Mouse (Mus musculus): ENCODE results near the gene Homer3. TPM values are rescaled to one million over a fixed set of nuclear protein-coding genes. Genes with fewer than 3 reads are reported as not detected.

Gene Homer3
- polyA plus RNA-seq (2014; fragmentation: Nextera tagmentation; extraction: Ambion mirVana) = 31.5 and 42.8 TPM in 2 replicates

DNA sequence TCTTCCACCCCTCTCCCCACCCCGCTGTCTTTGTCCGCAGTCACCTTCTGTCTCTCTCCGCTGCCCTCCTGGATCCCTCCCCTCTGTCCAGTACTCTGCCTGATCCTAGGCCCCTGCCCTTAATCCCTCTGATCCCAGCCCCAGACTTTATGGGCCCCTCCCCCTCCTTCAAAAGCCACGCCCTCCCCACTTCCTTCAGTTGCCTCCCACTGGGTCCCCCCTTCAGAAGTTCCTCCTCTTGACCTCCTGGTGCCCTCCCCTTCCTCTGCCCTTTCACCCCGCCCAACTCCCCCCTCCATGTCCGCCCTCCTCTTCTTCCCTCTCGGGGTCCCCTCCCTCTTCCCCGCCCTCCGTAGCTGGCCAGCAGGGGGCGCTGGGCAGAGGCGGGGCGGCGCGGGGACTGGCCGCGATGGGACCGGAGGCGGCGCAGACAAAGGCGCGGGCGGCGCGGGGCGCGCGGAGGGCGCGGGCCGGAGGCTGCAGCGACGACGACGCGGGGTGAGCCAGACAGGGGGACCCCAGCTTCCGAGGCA lies at the start of gene Homer3:
Homer3 (plus strand) TSS at position 225 of the 533 bp plus-strand sequence.
- ATAC-seq = peak; percentile 92
- Histone ChIP-seq H3K9ac (ENCODE audit: low read length) (peak within 1 kb of the TSS; percentile 93), H3K9me3 (replicated peaks; ENCODE audit: control insufficient read depth, low read length) (no peaks in the 10 kb centered on the region), H3K36me3 (ENCODE audit: control insufficient read depth, insufficient read depth, low read length) (peaks cover 29% of the 10 kb centered on the region), H3K27me3 (replicated peaks; ENCODE audit: control insufficient read depth, insufficient read depth, low read length) (no peaks in the 10 kb centered on the region), H3K4me1 (ENCODE audit: control insufficient read depth, insufficient read depth, low read length) (no peaks in the 10 kb centered on the region), H3K27ac (ENCODE audit: low read depth, low read length) (peak within 1 kb of the TSS; percentile 66), H3K4me2 (ENCODE audit: low read length) (peak within 1 kb of the TSS; percentile 91), H3K4me3 (ENCODE audit: low read depth, low read length) (peak within 1 kb of the TSS; percentile 86)
- 1% methylated on average over 36 of the region's 36 CpGs for WGBS
- DNase-seq (ENCODE audit: low spot score) = peak; percentile 84

- Histone ChIP-seq H3K27me3 (replicated peaks; ENCODE audit: control insufficient read depth, insufficient read depth, low read length) (no peaks in the 10 kb centered on the region), H3K9ac (ENCODE audit: low read length) (peak overlapping the region; percentile 77), H3K9me3 (replicated peaks; ENCODE audit: control insufficient read depth, low read length) (no peaks in the 10 kb centered on the region), H3K4me2 (ENCODE audit: low read length) (peak overlapping the region; percentile 88), H3K36me3 (ENCODE audit: control insufficient read depth, insufficient read depth, low read length) (peaks cover 52% of the 10 kb centered on the region), H3K4me3 (ENCODE audit: low read depth, low read length) (peak overlapping the region; percentile 61), H3K4me1 (ENCODE audit: control insufficient read depth, insufficient read depth, low read length) (peaks cover 16% of the 10 kb centered on the region), H3K27ac (ENCODE audit: low read depth, low read length) (peak overlapping the region; percentile 86; the same call in 1 of the 2 replicates)
- DNase-seq (ENCODE audit: low spot score) (no peak), ATAC-seq (peak; percentile 13)
- WGBS = 6% methylated on average over 13 of the region's 13 CpGs
Observed at GRCm38 (mm10) chr8:70233606-70234005, 49.0 kb upstream of the Homer3 start.

- H3K9me3 ChIP-seq (replicated peaks; ENCODE audit: control insufficient read depth, low read length) = no peaks in the 10 kb centered on the region
- ATAC-seq = peak; percentile 98
- H3K36me3 ChIP-seq (ENCODE audit: control insufficient read depth, insufficient read depth, low read length) = peaks cover 52% of the 10 kb centered on the region
- peak within 1 kb of the TSS; percentile 88 for H3K4me2 ChIP-seq (ENCODE audit: low read length)
- DNase-seq (ENCODE audit: low spot score) = peak; percentile 98
- H3K27ac ChIP-seq (ENCODE audit: low read depth, low read length) = peak within 1 kb of the TSS; percentile 86
- no peaks in the 10 kb centered on the region for H3K27me3 ChIP-seq (replicated peaks; ENCODE audit: control insufficient read depth, insufficient read depth, low read length)
- H3K4me3 ChIP-seq (ENCODE audit: low read depth, low read length) = peak within 1 kb of the TSS; percentile 61
- peak within 1 kb of the TSS; percentile 77 for H3K9ac ChIP-seq (ENCODE audit: low read length)
- under 1% methylated on average over 66 of the region's 67 CpGs for WGBS
- peaks cover 16% of the 10 kb centered on the region for H3K4me1 ChIP-seq (ENCODE audit: control insufficient read depth, insufficient read depth, low read length)
Observed at GRCm38 (mm10) chr8:70234080-70234780, 48.4 kb upstream of the Homer3 start, which contains the start of the genes Sugp2 and Armc6. TSS of gene Sugp2 (plus strand) at chr8:70234226. TSS of gene Armc6 (minus strand) at chr8:70234466.

DNA sequence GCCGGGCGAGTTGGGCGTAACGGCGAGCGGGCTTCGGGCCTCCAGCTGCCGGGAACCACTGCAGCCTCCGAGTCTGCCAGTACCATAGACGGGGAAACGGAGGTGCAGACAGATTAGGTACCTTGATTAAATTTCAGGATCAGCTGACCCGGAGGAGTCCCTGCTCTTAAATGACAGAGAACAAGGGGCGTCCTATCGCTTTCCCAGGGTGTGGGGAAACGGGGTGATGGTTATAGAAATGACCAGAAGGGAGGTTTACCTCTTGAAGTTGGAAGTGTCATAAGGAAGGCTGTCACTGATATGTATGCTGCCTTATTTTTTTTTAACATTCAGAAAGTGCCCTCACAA lies 47.9 kb upstream of the Homer3 start:
- peak overlapping the region; percentile 61 for H3K4me3 ChIP-seq (ENCODE audit: low read depth, low read length)
- H3K9ac ChIP-seq (ENCODE audit: low read length) = peak overlapping the region; percentile 77
- peaks cover 48% of the 10 kb centered on the region for H3K36me3 ChIP-seq (ENCODE audit: control insufficient read depth, insufficient read depth, low read length)
- under 1% methylated on average over 15 of the region's 15 CpGs for WGBS
- no peak for DNase-seq (ENCODE audit: low spot score)
- no peaks in the 10 kb centered on the region for H3K27me3 ChIP-seq (replicated peaks; ENCODE audit: control insufficient read depth, insufficient read depth, low read length)
- peak overlapping the region; percentile 86 for H3K27ac ChIP-seq (ENCODE audit: low read depth, low read length)
- peaks cover 16% of the 10 kb centered on the region for H3K4me1 ChIP-seq (ENCODE audit: control insufficient read depth, insufficient read depth, low read length)
- H3K4me2 ChIP-seq (ENCODE audit: low read length) = peak overlapping the region; percentile 52
- no peak for ATAC-seq
- no peaks in the 10 kb centered on the region for H3K9me3 ChIP-seq (replicated peaks; ENCODE audit: control insufficient read depth, low read length)

DNA sequence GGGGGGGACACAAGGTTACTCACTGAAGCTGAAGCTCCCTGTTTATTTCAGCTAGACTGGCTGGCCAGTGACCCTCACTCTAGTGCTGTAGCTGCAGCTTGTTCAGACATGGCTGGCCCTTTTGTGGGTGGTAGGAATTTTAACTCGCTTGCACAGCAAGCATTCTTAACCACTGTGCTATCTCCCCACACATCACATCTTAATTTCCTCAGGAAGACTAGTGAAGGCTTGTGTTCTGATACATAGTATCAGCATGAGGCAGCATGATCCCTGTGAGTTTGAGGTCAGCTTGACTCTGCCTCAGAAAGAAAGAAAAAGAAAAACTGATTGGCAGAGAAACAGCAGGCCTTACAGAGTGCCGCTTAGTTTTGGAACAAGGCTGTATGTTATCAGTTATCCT lies 44.8 kb upstream of the Homer3 start:
- Histone ChIP-seq H3K36me3 (ENCODE audit: control insufficient read depth, insufficient read depth, low read length) (peaks cover 64% of the 10 kb centered on the region), H3K4me3 (ENCODE audit: low read depth, low read length) (no peak overlapping the region), H3K9me3 (replicated peaks; ENCODE audit: control insufficient read depth, low read length) (no peaks in the 10 kb centered on the region), H3K27ac (ENCODE audit: low read depth, low read length) (no peak overlapping the region), H3K9ac (ENCODE audit: low read length) (no peak overlapping the region), H3K27me3 (replicated peaks; ENCODE audit: control insufficient read depth, insufficient read depth, low read length) (no peaks in the 10 kb centered on the region), H3K4me1 (ENCODE audit: control insufficient read depth, insufficient read depth, low read length) (peaks cover 13% of the 10 kb centered on the region), H3K4me2 (ENCODE audit: low read length) (no peak overlapping the region)
- WGBS = 89% methylated on average over 2 of the region's 2 CpGs
- no peak for ATAC-seq
- no peak for DNase-seq (ENCODE audit: low spot score)

GRCm38 (mm10) chr8:70240642-70241041 lies 42.0 kb upstream of the Homer3 start:
- WGBS = 90% methylated on average over 5 of the region's 5 CpGs
- Histone ChIP-seq H3K4me2 (ENCODE audit: low read length) (no peak overlapping the region), H3K9me3 (replicated peaks; ENCODE audit: control insufficient read depth, low read length) (no peaks in the 10 kb centered on the region), H3K9ac (ENCODE audit: low read length) (no peak overlapping the region), H3K27me3 (replicated peaks; ENCODE audit: control insufficient read depth, insufficient read depth, low read length) (no peaks in the 10 kb centered on the region), H3K4me1 (ENCODE audit: control insufficient read depth, insufficient read depth, low read length) (peaks cover 2% of the 10 kb centered on the region; the same call in 1 of the 2 replicates), H3K27ac (ENCODE audit: low read depth, low read length) (no peak overlapping the region), H3K36me3 (ENCODE audit: control insufficient read depth, insufficient read depth, low read length) (peaks cover 89% of the 10 kb centered on the region), H3K4me3 (ENCODE audit: low read depth, low read length) (no peak overlapping the region)
- ATAC-seq = no peak
- no peak for DNase-seq (ENCODE audit: low spot score)

DNA sequence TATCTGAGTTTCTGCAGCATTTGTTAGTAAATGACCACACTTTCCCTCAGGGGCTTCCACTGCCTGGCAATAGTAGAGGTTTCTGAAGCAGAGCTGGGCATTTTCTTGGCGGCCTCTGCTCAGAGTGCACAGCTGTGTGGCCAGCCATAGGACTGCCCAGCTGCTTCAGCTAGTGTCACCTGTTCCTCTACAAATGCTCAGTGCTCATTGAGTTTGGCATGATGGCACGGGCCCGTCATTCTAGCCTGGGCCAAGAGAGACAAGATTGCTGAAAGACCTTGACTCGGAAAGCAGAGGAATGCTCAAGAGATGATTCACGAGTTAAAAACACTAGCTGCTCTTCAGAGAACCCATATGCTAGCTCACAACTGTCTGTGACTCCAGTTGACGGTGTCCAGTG lies 36.0 kb upstream of the Homer3 start:
- no peak overlapping the region for H3K9ac ChIP-seq (ENCODE audit: low read length)
- H3K27me3 ChIP-seq (replicated peaks; ENCODE audit: control insufficient read depth, insufficient read depth, low read length) = no peaks in the 10 kb centered on the region
- H3K4me3 ChIP-seq (ENCODE audit: low read depth, low read length) = no peak overlapping the region
- H3K4me2 ChIP-seq (ENCODE audit: low read length) = no peak overlapping the region
- DNase-seq (ENCODE audit: low spot score) = no peak
- ATAC-seq = no peak
- peaks cover 93% of the 10 kb centered on the region for H3K36me3 ChIP-seq (ENCODE audit: control insufficient read depth, insufficient read depth, low read length)
- H3K9me3 ChIP-seq (replicated peaks; ENCODE audit: control insufficient read depth, low read length) = no peaks in the 10 kb centered on the region
- no peaks in the 10 kb centered on the region for H3K4me1 ChIP-seq (ENCODE audit: control insufficient read depth, insufficient read depth, low read length)
- 92% methylated on average over 6 of the region's 6 CpGs for WGBS
- no peak overlapping the region for H3K27ac ChIP-seq (ENCODE audit: low read depth, low read length)

GRCm38 (mm10) chr8:70247841-70248240 lies 34.8 kb upstream of the Homer3 start:
- Histone ChIP-seq H3K4me3 (ENCODE audit: low read depth, low read length) (no peak overlapping the region), H3K9ac (ENCODE audit: low read length) (no peak overlapping the region), H3K27me3 (replicated peaks; ENCODE audit: control insufficient read depth, insufficient read depth, low read length) (no peaks in the 10 kb centered on the region), H3K9me3 (replicated peaks; ENCODE audit: control insufficient read depth, low read length) (no peaks in the 10 kb centered on the region), H3K27ac (ENCODE audit: low read depth, low read length) (no peak overlapping the region), H3K4me2 (ENCODE audit: low read length) (no peak overlapping the region), H3K36me3 (ENCODE audit: control insufficient read depth, insufficient read depth, low read length) (peaks cover 93% of the 10 kb centered on the region), H3K4me1 (ENCODE audit: control insufficient read depth, insufficient read depth, low read length) (no peaks in the 10 kb centered on the region)
- no peak for ATAC-seq
- no peak for DNase-seq (ENCODE audit: low spot score)
- 92% methylated on average over 3 of the region's 3 CpGs for WGBS

DNA sequence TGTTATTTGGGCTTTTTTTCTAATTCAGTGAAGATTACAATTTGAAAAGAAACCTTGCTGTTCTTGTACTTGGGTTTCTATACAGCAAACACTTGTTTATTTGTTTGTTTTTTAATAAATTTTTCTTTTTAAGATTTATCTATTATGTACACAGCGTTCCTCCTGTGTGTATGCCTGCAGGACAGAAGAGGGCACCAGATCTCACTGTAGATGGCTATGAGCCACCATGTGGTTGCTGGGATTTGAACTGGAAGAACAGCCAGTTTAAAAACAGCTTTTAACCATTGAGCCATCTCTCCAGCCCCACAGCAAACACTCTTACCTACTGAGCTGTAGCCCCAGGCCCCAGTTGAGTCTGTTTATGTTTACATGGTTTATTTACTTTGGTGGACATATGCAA lies 28.0 kb upstream of the Homer3 start:
- 83% methylated on average over 1 of the region's 1 CpGs for WGBS
- Histone ChIP-seq H3K9ac (ENCODE audit: low read length) (no peak overlapping the region), H3K4me2 (ENCODE audit: low read length) (no peak overlapping the region), H3K36me3 (ENCODE audit: control insufficient read depth, insufficient read depth, low read length) (peaks cover 99% of the 10 kb centered on the region), H3K27ac (ENCODE audit: low read depth, low read length) (no peak overlapping the region), H3K9me3 (replicated peaks; ENCODE audit: control insufficient read depth, low read length) (no peaks in the 10 kb centered on the region), H3K4me3 (ENCODE audit: low read depth, low read length) (no peak overlapping the region), H3K4me1 (ENCODE audit: control insufficient read depth, insufficient read depth, low read length) (no peaks in the 10 kb centered on the region), H3K27me3 (replicated peaks; ENCODE audit: control insufficient read depth, insufficient read depth, low read length) (no peaks in the 10 kb centered on the region)
- DNase-seq (ENCODE audit: low spot score) (no peak), ATAC-seq (no peak)
